Mouse (Mus musculus) small intestine, adult 2 months (tissue): ENCODE data around the gene Serpinh1.

Experiments used
- CTCF ChIP-seq: fragments of 200-500 bp; IDR thresholded peaks from 2 replicates; pipeline ENCODE4 v1.5.1; 2012; ENCODE audit warnings: low read depth, mild to moderate bottlenecking, control low read depth, inconsistent platforms, low read length, moderate library complexity, mixed read lengths; ENCODE audit not compliant: insufficient replicate concordance, insufficient read length; ENCODE audit errors: extremely low read depth
- POLR2A ChIP-seq: fragments of 200-500 bp; IDR thresholded peaks from 2 replicates; pipeline ENCODE4 v1.6.1; 2012; ENCODE audit warnings: low read depth, mild to moderate bottlenecking, control low read depth, inconsistent platforms, low read length, moderate library complexity

DNA sequence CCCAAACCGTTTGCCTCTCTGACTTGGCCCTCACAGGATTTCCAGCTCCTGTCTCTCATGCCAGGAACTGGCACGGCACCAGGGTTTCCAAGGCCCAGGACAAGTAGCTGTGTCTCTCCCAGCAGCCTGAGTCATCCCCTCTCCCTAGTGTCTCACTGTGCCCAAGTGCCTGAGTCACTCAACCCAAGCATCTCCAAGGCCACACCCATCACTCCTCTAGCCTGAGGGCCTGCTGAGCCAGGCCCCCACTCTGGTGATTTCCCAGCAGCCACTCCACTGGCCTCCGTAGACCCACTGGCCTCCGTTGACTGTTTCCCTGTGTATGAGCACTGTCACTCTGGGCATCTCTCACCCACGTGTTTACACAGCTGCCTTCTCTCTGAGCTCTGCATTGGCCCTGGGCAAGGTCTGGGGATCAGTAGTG, 48.1 kb downstream of the Serpinh1 start:
- TF ChIP-seq CTCF (no peak), POLR2A (no peak)
